Mouse (Mus musculus): ENCODE results near the gene Hoxa1. TPM values are rescaled to one million over a fixed set of nuclear protein-coding genes. Genes with fewer than 3 reads are reported as not detected.
A peak's percentile ranks its signal among the peaks of the same experiment; 100 is the strongest.

The Hoxa1 gene
- polyA plus RNA-seq, 1 experiment: 0.21 TPM

- Histone ChIP-seq H3K36me3 (ENCODE audit: control insufficient read depth, insufficient read depth, low read length) (no peaks in the 10 kb centered on the region), H3K27me3 (ENCODE audit: control insufficient read depth, insufficient read depth, low read length) (peaks cover 9% of the 10 kb centered on the region), H3K4me1 (ENCODE audit: control insufficient read depth, insufficient read depth, insufficient read length) (no peaks in the 10 kb centered on the region), H3K4me3 (ENCODE audit: extremely low read depth, insufficient read depth, insufficient read length) (no peak overlapping the region), H3K27ac (ENCODE audit: insufficient read depth, low read length) (0 out of 2 replicates have a peak overlapping the region, but pooled peaks have one; percentile 18)
- DNase-seq (ENCODE audit: low read depth in 1 of 2, low spot score in 2 of 2): no peak
- WGBS: 84% methylated on average over 14 of the region's 14 CpGs
- no peak for TF ChIP-seq CTCF (IDR thresholded peaks at IDR 0.05; ENCODE audit: extremely low read depth, insufficient read depth, insufficient read length, insufficient replicate concordance)
Observed at GRCm38 (mm10) chr6:52167736-52168161, 9.6 kb upstream of the Hoxa1 start.

DNA sequence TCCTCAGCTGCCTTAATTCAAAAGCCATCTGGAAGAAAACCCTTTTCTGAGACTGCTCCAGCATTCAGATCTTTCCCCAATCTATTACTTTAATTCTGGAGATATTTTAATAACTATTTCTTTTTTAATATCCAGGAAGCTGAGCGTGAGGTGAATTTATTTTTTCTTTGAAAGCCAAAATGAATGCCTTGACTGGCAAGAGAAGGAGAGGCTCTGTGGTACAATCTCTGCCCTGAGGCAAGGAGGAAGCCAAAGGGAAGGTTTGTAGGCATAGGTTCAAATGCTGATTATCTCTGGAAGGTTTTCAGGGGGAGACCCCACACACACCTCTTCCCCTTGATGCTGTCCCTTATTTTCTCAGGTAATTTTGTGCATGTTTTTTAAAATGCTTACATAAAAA is 9.1 kb upstream of the Hoxa1 start:
- no peak for TF ChIP-seq CTCF (IDR thresholded peaks at IDR 0.05; ENCODE audit: extremely low read depth, insufficient read depth, insufficient read length, insufficient replicate concordance)
- no peak for TF ChIP-seq POLR2A (IDR thresholded peaks at IDR 0.05; ENCODE audit: low read depth, low read length)
- no peak for DNase-seq (ENCODE audit: low read depth in 1 of 2, low spot score in 2 of 2)
- H3K27ac ChIP-seq (ENCODE audit: insufficient read depth, low read length): 0 out of 2 replicates have a peak overlapping the region, but pooled peaks have one; percentile 47
- no peaks in the 10 kb centered on the region for H3K4me1 ChIP-seq (ENCODE audit: control insufficient read depth, insufficient read depth, insufficient read length)
- H3K4me3 ChIP-seq (ENCODE audit: extremely low read depth, insufficient read depth, insufficient read length): no peak overlapping the region
- WGBS: 87% methylated on average over 1 of the region's 1 CpGs
- no peaks in the 10 kb centered on the region for H3K36me3 ChIP-seq (ENCODE audit: control insufficient read depth, insufficient read depth, low read length)
- H3K27me3 ChIP-seq (ENCODE audit: control insufficient read depth, insufficient read depth, low read length): peaks cover 9% of the 10 kb centered on the region

DNA sequence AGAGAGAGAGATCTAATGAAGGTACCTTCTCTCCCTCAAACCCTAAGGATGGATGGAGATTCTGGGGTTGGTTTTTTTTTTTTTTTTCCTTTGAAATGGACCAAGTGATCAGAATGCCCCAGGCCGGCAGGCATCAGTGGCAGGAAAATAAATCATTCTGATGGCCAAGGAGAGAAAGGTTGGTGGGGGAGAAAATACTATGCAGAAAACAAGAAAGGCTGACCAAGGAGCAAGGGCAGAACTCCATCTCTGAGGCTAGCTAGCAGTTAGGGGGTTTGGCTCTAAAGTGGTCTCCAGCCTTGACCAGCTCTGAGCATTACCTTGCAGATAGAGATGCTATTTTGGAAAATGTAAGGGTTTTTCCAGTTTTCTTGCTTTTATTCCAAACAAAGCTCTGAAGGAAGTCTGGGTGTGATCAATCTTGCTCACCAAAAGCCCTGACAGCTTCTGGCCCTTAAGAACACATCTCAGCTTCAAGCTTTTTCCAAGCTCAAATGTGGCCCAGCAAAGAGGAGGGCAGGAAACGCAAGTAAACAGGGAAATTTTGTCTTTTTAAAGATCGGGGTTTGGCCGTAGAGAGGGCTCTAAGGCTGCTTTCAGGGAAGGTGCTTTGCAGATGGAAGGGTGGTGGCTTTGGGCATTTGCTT is 8.4 kb upstream of the Hoxa1 start:
- Histone ChIP-seq H3K27ac (ENCODE audit: insufficient read depth, low read length) (peak overlapping the region; percentile 47; the same call in 1 of the 2 replicates), H3K36me3 (ENCODE audit: control insufficient read depth, insufficient read depth, low read length) (no peaks in the 10 kb centered on the region), H3K27me3 (ENCODE audit: control insufficient read depth, insufficient read depth, low read length) (peaks cover 9% of the 10 kb centered on the region), H3K4me1 (ENCODE audit: control insufficient read depth, insufficient read depth, insufficient read length) (no peaks in the 10 kb centered on the region), H3K4me3 (ENCODE audit: extremely low read depth, insufficient read depth, insufficient read length) (no peak overlapping the region)
- TF ChIP-seq POLR2A (IDR thresholded peaks at IDR 0.05; ENCODE audit: low read depth, low read length): no peak
- TF ChIP-seq CTCF (IDR thresholded peaks at IDR 0.05; ENCODE audit: extremely low read depth, insufficient read depth, insufficient read length, insufficient replicate concordance): no peak
- WGBS: 74% methylated on average over 4 of the region's 4 CpGs
- DNase-seq (ENCODE audit: low read depth in 1 of 2, low spot score in 2 of 2): no peak

DNA sequence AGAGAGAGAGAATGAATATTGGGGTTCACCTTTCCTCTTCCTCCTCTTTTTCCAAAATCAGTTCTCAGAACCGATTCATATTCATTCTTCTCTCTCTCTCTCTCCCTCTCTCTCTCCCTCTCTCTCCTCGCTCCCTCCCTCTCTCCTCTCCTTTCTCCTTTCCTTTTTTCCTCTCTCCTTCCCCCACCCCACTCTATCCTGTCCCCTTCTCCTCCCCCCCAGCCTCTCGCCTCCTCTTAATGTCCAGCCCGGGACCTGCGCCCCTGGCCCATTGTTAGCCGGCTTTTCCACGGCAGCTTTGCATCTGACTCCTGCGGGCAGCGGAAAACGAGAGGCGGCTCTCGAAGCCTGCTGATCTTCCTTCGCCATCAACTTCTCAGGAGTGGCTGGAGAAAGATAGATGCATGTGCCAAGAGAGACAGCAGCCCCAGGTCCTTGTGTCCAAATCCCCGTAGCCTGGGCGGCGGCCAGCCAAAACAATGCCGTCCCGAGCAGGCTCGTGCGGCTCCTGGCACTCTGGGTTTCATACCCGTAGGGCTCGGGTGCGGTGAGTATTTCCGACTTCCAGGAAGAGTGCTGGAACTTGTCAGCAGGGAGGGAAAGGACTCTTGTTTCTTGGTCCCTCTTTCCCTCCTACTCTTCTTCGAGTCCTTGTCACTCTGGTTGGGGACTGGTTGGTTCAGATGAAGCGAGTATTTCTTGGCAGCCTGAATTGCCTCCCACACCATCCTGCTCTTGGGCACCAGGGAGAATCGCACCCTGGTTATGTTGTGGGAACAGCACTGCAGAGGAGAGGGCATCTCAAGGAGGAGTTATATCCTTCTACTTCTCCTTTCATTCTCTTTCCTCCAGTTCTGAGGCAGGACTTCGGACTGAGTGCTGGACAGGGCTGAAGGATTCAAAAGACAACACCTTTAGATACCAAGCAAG is 7.6 kb upstream of the Hoxa1 start:
- Histone ChIP-seq H3K27ac (ENCODE audit: insufficient read depth, low read length) (no peak overlapping the region), H3K27me3 (ENCODE audit: control insufficient read depth, insufficient read depth, low read length) (peaks cover 11% of the 10 kb centered on the region), H3K4me1 (ENCODE audit: control insufficient read depth, insufficient read depth, insufficient read length) (no peaks in the 10 kb centered on the region), H3K36me3 (ENCODE audit: control insufficient read depth, insufficient read depth, low read length) (no peaks in the 10 kb centered on the region), H3K4me3 (ENCODE audit: extremely low read depth, insufficient read depth, insufficient read length) (no peak overlapping the region)
- TF ChIP-seq CTCF (IDR thresholded peaks at IDR 0.05; ENCODE audit: extremely low read depth, insufficient read depth, insufficient read length, insufficient replicate concordance): no peak
- no peak for TF ChIP-seq POLR2A (IDR thresholded peaks at IDR 0.05; ENCODE audit: low read depth, low read length)
- DNase-seq (ENCODE audit: low read depth in 1 of 2, low spot score in 2 of 2): no peak
- 80% methylated on average over 28 of the region's 28 CpGs for WGBS

- WGBS: 34% methylated on average over 25 of the region's 25 CpGs
- H3K36me3 ChIP-seq (ENCODE audit: control insufficient read depth, insufficient read depth, low read length): no peaks in the 10 kb centered on the region
- no peak for DNase-seq (ENCODE audit: low read depth in 1 of 2, low spot score in 2 of 2)
- peak within 1 kb of the TSS; percentile 28; the same call in 1 of the 2 replicates for H3K27ac ChIP-seq (ENCODE audit: insufficient read depth, low read length)
- peak within 1 kb of the TSS; percentile 17; the same call in 1 of the 2 replicates for H3K4me3 ChIP-seq (ENCODE audit: extremely low read depth, insufficient read depth, insufficient read length)
- no peaks in the 10 kb centered on the region for H3K4me1 ChIP-seq (ENCODE audit: control insufficient read depth, insufficient read depth, insufficient read length)
- no peak for TF ChIP-seq CTCF (IDR thresholded peaks at IDR 0.05; ENCODE audit: extremely low read depth, insufficient read depth, insufficient read length, insufficient replicate concordance)
- no peak for TF ChIP-seq POLR2A (IDR thresholded peaks at IDR 0.05; ENCODE audit: low read depth, low read length)
- peaks cover 16% of the 10 kb centered on the region for H3K27me3 ChIP-seq (ENCODE audit: control insufficient read depth, insufficient read depth, low read length)
Observed at GRCm38 (mm10) chr6:52164626-52165440, 6.7 kb upstream of the Hoxa1 start, which contains the start of gene Hoxa2. TSS of gene Hoxa2 (minus strand) at chr6:52164831.

DNA sequence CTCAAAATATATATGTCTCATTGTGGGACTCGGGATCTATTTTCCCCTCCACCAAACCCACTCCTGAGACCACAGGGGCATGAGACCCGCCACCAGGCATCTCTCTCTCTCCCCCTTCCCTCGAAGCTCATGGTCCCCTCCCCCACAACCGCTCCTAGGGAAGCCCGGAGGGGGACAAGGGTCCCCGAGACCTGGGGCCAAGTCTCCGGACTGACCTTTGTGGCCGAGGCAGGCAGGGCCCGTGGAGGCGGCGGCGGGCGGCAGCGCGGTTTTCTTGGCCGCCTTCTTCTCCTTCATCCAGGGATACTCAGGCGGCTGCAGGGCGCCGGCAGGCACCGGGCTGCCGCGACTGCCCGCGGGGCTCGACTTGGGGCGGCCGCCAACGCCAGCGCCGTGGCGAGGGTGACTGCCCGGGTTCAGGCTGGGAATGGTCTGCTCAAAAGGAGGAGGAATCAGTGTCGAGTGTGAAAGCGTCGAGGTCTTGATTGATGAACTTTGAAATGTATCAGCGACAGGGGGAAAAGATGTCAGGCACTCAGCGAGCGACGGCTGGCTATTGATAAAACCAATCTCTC is 6.0 kb upstream of the Hoxa1 start:
- no peaks in the 10 kb centered on the region for H3K4me1 ChIP-seq (ENCODE audit: control insufficient read depth, insufficient read depth, insufficient read length)
- TF ChIP-seq POLR2A (IDR thresholded peaks at IDR 0.05; ENCODE audit: low read depth, low read length) (no peak), CTCF (IDR thresholded peaks at IDR 0.05; ENCODE audit: extremely low read depth, insufficient read depth, insufficient read length, insufficient replicate concordance) (no peak)
- H3K27ac ChIP-seq (ENCODE audit: insufficient read depth, low read length): no peak overlapping the region; the same call in 1 of the 2 replicates
- peaks cover 16% of the 10 kb centered on the region for H3K27me3 ChIP-seq (ENCODE audit: control insufficient read depth, insufficient read depth, low read length)
- 17% methylated on average over 39 of the region's 39 CpGs for WGBS
- DNase-seq (ENCODE audit: low read depth in 1 of 2, low spot score in 2 of 2): no peak
- H3K36me3 ChIP-seq (ENCODE audit: control insufficient read depth, insufficient read depth, low read length): no peaks in the 10 kb centered on the region
- peak overlapping the region; percentile 17; the same call in 1 of the 2 replicates for H3K4me3 ChIP-seq (ENCODE audit: extremely low read depth, insufficient read depth, insufficient read length)

Data from spleen, adult 2 months (tissue).